Mouse (Mus musculus) spleen, adult 2 months (tissue): ENCODE results near the gene Pgm2. TPM values are rescaled to one million over a fixed set of nuclear protein-coding genes. Genes with fewer than 3 reads are reported as not detected.
A peak's percentile ranks its signal among the peaks of the same experiment; 100 is the strongest.

Experiments
- DNase-seq, 2 experiments: peaks; one replicate each; pipeline versions ENCODE4 v3.0.0 to v3.0.0-alpha.2; 2012 to 2021; ENCODE audit warnings: low spot score in 2 of 2, low read depth in 1 of 2
- H3K27ac ChIP-seq: fragments of 200-500 bp; 2 replicates; pipeline ENCODE4 v1.5.1; 2012; ENCODE audit warnings: low read length, inconsistent platforms; ENCODE audit not compliant: insufficient read depth
- H3K27me3 ChIP-seq: fragments of 200-500 bp; 2 replicates; pipeline ENCODE4 v1.6.1; 2012; ENCODE audit warnings: mild to moderate bottlenecking, moderate library complexity, low read length, inconsistent platforms; ENCODE audit not compliant: control insufficient read depth, insufficient read depth
- H3K36me3 ChIP-seq: fragments of 200-500 bp; 2 replicates; pipeline ENCODE4 v1.6.1; 2012; ENCODE audit warnings: mild to moderate bottlenecking, low read length, inconsistent platforms; ENCODE audit not compliant: control insufficient read depth, insufficient read depth
- H3K4me1 ChIP-seq: fragments of 200-500 bp; 2 replicates; pipeline ENCODE4 v1.6.1; 2011; ENCODE audit warnings: inconsistent platforms; ENCODE audit not compliant: control insufficient read depth, insufficient read depth, insufficient read length
- H3K4me3 ChIP-seq: fragments of 200-500 bp; 2 replicates; pipeline ENCODE4 v1.5.1; 2011; ENCODE audit warnings: mild to moderate bottlenecking, inconsistent platforms; ENCODE audit not compliant: insufficient read depth, insufficient read length; ENCODE audit errors: extremely low read depth
- CTCF ChIP-seq: fragments of 200-500 bp; IDR thresholded peaks from 2 replicates; pipeline ENCODE4 v1.5.1; 2011; ENCODE audit warnings: mild to moderate bottlenecking, inconsistent platforms; ENCODE audit not compliant: insufficient read depth, insufficient read length, insufficient replicate concordance; ENCODE audit errors: extremely low read depth
- POLR2A ChIP-seq: fragments of 200-500 bp; IDR thresholded peaks from 2 replicates; pipeline ENCODE4 v1.6.1; 2011; ENCODE audit warnings: low read depth, low read length, inconsistent platforms
- WGBS: fragments of 180-500 bp; shearing (Covaris S2); methylation state at CpG from one replicate; pipeline ENCODE4 v1.1.7; 2018; 5-methylcytosine and 5-hydroxymethylcytosine counted together
- polyA plus RNA-seq: library from polyadenylated mRNA; depleted of rRNA; stranded (reverse); fragments of >200 nt; gene quantifications from 2 replicates; pipeline ENCODE4 v1.2.3, GENCODE M21; 2012

Pgm2 gene
- polyA plus RNA-seq, 1 experiment, result 4.4 TPM

DNA sequence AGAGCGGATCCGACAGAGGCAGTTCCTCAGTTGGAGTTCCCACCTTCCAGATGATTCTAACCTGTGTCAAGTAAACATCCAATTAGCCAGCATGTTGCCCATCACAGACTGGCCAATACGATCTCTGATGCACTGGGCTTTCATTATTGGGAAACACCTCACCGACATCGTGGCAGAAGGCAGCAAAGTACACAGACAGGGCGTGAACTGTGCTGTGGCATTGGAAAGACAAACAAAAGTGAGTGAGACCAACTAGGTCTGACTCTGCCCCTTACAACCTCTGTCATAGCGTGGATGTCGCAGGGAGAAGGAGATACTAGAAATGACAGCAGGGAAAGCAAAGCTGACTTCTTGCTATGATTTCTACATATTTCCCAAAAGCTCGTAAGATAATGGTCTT, 4.0 kb upstream of the Pgm2 start:
- Histone ChIP-seq H3K27me3 (no peaks in the 10 kb centered on the region), H3K4me1 (no peaks in the 10 kb centered on the region; the same call in 1 of the 2 replicates), H3K4me3 (no peak overlapping the region), H3K36me3 (no peaks in the 10 kb centered on the region), H3K27ac (no peak overlapping the region)
- no peak for TF ChIP-seq POLR2A
- TF ChIP-seq CTCF, result no peak
- DNase-seq, result no peak
- WGBS, result 95% methylated on average over 9 of the region's 9 CpGs

DNA sequence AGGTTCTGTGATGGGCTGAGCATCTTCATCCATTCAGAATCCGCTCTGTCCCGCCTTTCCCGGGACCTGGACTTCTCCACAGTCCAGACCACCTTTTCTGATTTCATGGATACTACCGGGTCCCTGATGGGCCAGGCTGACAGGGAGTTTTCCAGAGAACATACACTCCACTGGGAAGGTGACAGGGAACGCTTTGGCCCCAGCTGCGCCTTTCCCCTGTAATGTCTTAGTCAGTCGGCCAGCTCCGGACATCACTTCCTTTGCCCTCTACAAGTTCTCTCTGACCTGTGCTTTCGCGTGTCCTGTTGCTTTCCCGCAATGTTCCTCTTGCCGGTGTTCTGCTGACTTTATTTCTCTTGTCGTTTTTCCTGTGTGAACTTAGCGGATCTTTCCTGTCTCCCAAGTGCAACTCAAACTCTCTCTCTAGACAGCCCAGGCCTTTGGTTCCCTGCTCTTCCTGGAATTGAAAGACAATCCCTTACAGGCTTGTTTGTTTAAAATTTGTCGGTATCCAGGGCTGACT, 660 bp downstream of the Pgm2 start:
- TF ChIP-seq POLR2A (no peak), CTCF (no peak)
- H3K4me3 ChIP-seq, result peak overlapping the region; percentile 83
- H3K27me3 ChIP-seq, result no peaks in the 10 kb centered on the region
- no peaks in the 10 kb centered on the region for H3K36me3 ChIP-seq
- peaks cover 2% of the 10 kb centered on the region for H3K4me1 ChIP-seq
- H3K27ac ChIP-seq, result no peak overlapping the region
- WGBS, result 16% methylated on average over 15 of the region's 15 CpGs
- no peak for DNase-seq

GRCm38 (mm10) chr5:64095342-64095993, 2.7 kb downstream of the Pgm2 start:
- Histone ChIP-seq H3K4me3 (no peak overlapping the region), H3K4me1 (peaks cover 2% of the 10 kb centered on the region), H3K27ac (no peak overlapping the region), H3K36me3 (no peaks in the 10 kb centered on the region), H3K27me3 (no peaks in the 10 kb centered on the region)
- TF ChIP-seq POLR2A, result no peak
- WGBS, result 73% methylated on average over 5 of the region's 5 CpGs
- DNase-seq, result no peak

GRCm38 (mm10) chr5:64101993-64102716, 9.4 kb downstream of the Pgm2 start:
- no peak for DNase-seq
- Histone ChIP-seq H3K27me3 (no peaks in the 10 kb centered on the region), H3K27ac (0 out of 2 replicates have a peak overlapping the region, but pooled peaks have one; percentile 11), H3K4me3 (0 out of 2 replicates have a peak overlapping the region, but pooled peaks have one; percentile 11), H3K36me3 (peaks cover 4% of the 10 kb centered on the region), H3K4me1 (peaks cover 4% of the 10 kb centered on the region; the same call in 1 of the 2 replicates)
- 55% methylated on average over 9 of the region's 9 CpGs for WGBS
- no peak for TF ChIP-seq CTCF
- TF ChIP-seq POLR2A, result no peak

DNA sequence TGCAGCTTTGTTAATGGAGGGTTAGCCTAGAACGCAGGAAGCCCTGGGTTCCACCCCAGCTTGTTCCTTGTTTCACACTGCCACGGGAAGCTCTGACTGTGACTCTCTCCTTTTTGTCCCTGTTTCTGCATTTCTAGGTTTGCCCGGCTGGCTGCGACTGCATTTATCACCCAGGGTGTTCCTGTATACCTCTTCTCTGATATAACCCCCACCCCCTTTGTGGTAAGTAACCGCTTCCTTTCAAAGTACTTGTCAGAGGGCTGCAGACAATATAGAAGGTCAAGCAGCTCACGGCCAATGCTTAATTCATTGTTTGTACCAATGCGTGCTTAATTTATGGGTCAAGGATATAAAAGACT, 9.9 kb downstream of the Pgm2 start:
- H3K4me3 ChIP-seq, result 0 out of 2 replicates have a peak overlapping the region, but pooled peaks have one; percentile 11
- no peak for TF ChIP-seq POLR2A
- no peak for TF ChIP-seq CTCF
- WGBS, result 7% methylated on average over 7 of the region's 7 CpGs
- H3K27ac ChIP-seq, result 0 out of 2 replicates have a peak overlapping the region, but pooled peaks have one; percentile 11
- H3K4me1 ChIP-seq, result peaks cover 4% of the 10 kb centered on the region; the same call in 1 of the 2 replicates
- DNase-seq, result peak in 1 of 2 experiments; percentile 11
- peaks cover 4% of the 10 kb centered on the region for H3K36me3 ChIP-seq
- no peaks in the 10 kb centered on the region for H3K27me3 ChIP-seq

- Histone ChIP-seq H3K36me3 (peaks cover 12% of the 10 kb centered on the region), H3K27ac (no peak overlapping the region), H3K4me1 (no peaks in the 10 kb centered on the region; the same call in 1 of the 2 replicates), H3K4me3 (no peak overlapping the region), H3K27me3 (no peaks in the 10 kb centered on the region)
- TF ChIP-seq POLR2A, result no peak
- no peak for TF ChIP-seq CTCF
- 85% methylated on average over 11 of the region's 11 CpGs for WGBS
- no peak for DNase-seq
These were observed 15.0 kb downstream of the Pgm2 start for GRCm38 (mm10) chr5:64107596-64108289.
